Mouse (Mus musculus) kidney, postnatal 14 days (tissue): ENCODE results near the gene Ndufab1.
"Not testable (repeated sequence)": the region's sequence is repeated elsewhere in the genome, so short reads cannot be mapped to it uniquely, and the experiment has no call there.

ENCODE experiments used
- DNase-seq: peaks from one replicate; pipeline ENCODE4 v3.0.0; 2022; ENCODE audit warnings: mixed read lengths

Gene Ndufab1

GRCm38 (mm10) chr7:122101747-122102244 lies at the start of gene Ndufab1:
Gene Ndufab1, minus strand, starts transcription at chr7:122101886.
- DNase-seq = peak; percentile 93

GRCm38 (mm10) chr7:122140991-122141390 lies 39.3 kb upstream of the Ndufab1 start:
- DNase-seq = peak; percentile 5

GRCm38 (mm10) chr7:122138190-122138589 lies 36.5 kb upstream of the Ndufab1 start:
- no peak for DNase-seq

GRCm38 (mm10) chr7:122137071-122137470 lies 35.4 kb upstream of the Ndufab1 start:
- DNase-seq = no peak

- DNase-seq = peak; percentile 6
Measured at GRCm38 (mm10) chr7:122135070-122135469, 33.4 kb upstream of the Ndufab1 start.

- DNase-seq = no peak
Measured at GRCm38 (mm10) chr7:122133338-122133625, 31.6 kb upstream of the Ndufab1 start.

GRCm38 (mm10) chr7:122132497-122133337 lies 31.0 kb upstream of the Ndufab1 start, which contains the start of the genes Palb2 and Dctn5:
Gene Palb2, minus strand, starts transcription at chr7:122132985.
Gene Dctn5, plus strand, starts transcription at chr7:122133041.
- peak; percentile 98 for DNase-seq

GRCm38 (mm10) chr7:122131834-122132233 lies 30.1 kb upstream of the Ndufab1 start:
- DNase-seq = no peak

- DNase-seq = no peak
Measured at GRCm38 (mm10) chr7:122126946-122127345, 25.3 kb upstream of the Ndufab1 start.

- DNase-seq = no peak
Measured at GRCm38 (mm10) chr7:122125636-122126035, 23.9 kb upstream of the Ndufab1 start.

GRCm38 (mm10) chr7:122123518-122123917 lies 21.8 kb upstream of the Ndufab1 start:
- no peak for DNase-seq

GRCm38 (mm10) chr7:122108206-122108605 lies 6.5 kb upstream of the Ndufab1 start:
- DNase-seq = peak; percentile 39

GRCm38 (mm10) chr7:122101014-122101746 lies 506 bp downstream of the Ndufab1 start:
- DNase-seq = not testable (repeated sequence)

- DNase-seq = peak; percentile 61
Measured at GRCm38 (mm10) chr7:122099222-122099621, 2.5 kb downstream of the Ndufab1 start.

GRCm38 (mm10) chr7:122098009-122098408 lies 3.7 kb downstream of the Ndufab1 start:
- DNase-seq = no peak

GRCm38 (mm10) chr7:122094564-122095330 lies 6.9 kb downstream of the Ndufab1 start:
- no peak for DNase-seq

GRCm38 (mm10) chr7:122087195-122087982 lies 14.3 kb downstream of the Ndufab1 start:
- DNase-seq = no peak

- no peak for DNase-seq
Measured at GRCm38 (mm10) chr7:122081071-122081470, 20.6 kb downstream of the Ndufab1 start.

GRCm38 (mm10) chr7:122079798-122080554 lies 21.7 kb downstream of the Ndufab1 start:
- DNase-seq = peak; percentile 7

GRCm38 (mm10) chr7:122074374-122074773 lies 27.3 kb downstream of the Ndufab1 start:
- DNase-seq = no peak
